Mouse (Mus musculus) CH12.LX (cell line): ENCODE results near the gene Rell1.
"Not testable (repeated sequence)": the region's sequence is repeated elsewhere in the genome, so short reads cannot be mapped to it uniquely, and the experiment has no call there.

Experiments used
- CHD1 ChIP-seq: IDR thresholded peaks from 2 replicates; pipeline ENCODE4 v1.6.1; 2012; ENCODE audit warnings: low read depth, low read length, improper control_type of control experiment, inconsistent platforms
- EP300 ChIP-seq: IDR thresholded peaks from 2 replicates; pipeline ENCODE4 v1.6.1; 2011; ENCODE audit warnings: low read length, improper control_type of control experiment
- ETS1 ChIP-seq: conservative IDR thresholded peaks from 2 replicates; pipeline ENCODE4 v1.6.1; 2012; ENCODE audit warnings: low read depth, mild to moderate bottlenecking, inconsistent platforms, low read length, improper control_type of control experiment, moderate library complexity
- HCFC1 ChIP-seq: IDR thresholded peaks from 2 replicates; pipeline ENCODE4 v1.6.1; 2012; ENCODE audit warnings: low read depth, mild to moderate bottlenecking, inconsistent platforms, low read length, improper control_type of control experiment
- IRF4 ChIP-seq: IDR thresholded peaks from 2 replicates; pipeline ENCODE4 v1.6.1; 2014; ENCODE audit warnings: low read depth, mild to moderate bottlenecking, inconsistent platforms, low read length, improper control_type of control experiment
- TCF12 ChIP-seq: IDR thresholded peaks from 2 replicates; pipeline ENCODE4 v1.6.1; 2014; ENCODE audit warnings: low read depth, mild to moderate bottlenecking, inconsistent platforms, low read length, improper control_type of control experiment

DNA sequence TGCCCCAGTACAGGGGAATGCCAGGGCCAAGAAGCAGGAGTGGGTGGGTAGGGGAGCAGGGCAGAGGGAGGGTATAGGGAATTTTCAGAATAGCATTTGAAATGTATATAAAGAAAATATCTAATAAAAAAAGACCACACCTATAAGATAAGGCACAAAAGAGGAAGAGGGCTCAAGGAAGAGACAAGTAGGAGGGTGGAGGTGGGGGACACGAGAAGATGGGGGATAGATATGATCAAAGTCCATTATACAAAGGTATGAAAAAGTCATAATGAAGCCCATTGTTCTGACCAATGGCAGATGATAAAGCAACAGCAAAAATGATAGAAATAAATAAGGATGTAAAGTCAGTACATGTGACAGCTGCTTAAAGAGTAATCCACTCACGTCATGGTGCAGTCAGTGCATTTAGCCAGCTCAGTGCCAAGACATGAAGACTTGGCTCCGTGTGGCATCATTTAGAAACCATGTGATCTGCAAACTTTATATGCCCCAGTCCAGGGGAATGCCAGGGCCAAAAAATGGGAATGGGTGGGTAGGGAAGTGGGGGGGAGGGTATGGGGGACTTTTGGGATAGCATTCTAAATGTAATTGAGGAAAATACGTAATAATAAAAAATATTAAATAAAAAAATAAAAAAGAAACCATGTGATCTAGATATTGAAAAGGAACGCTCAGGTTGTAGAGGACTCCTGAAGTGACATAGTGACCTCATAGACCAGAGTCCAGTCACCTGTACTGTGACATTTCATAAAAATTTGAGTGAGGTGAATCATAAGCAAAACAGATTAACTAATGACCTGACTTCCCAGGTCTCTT, 71.5 kb downstream of the Rell1 start:
- not testable (repeated sequence) for TF ChIP-seq CHD1, EP300, IRF4, TCF12, HCFC1, ETS1
